Mouse (Mus musculus) 3T3-L1 (cell line): ENCODE measurements around the gene Gm3460.
"Not testable (repeated sequence)": the region's sequence is repeated elsewhere in the genome, so short reads cannot be mapped to it uniquely, and the experiment has no call there.

Source experiments
- DNase-seq: peaks from one replicate; pipeline ENCODE4 v3.0.0-alpha.2; 2015; ENCODE audit warnings: low read depth, low spot score

Gene Gm3460

DNA sequence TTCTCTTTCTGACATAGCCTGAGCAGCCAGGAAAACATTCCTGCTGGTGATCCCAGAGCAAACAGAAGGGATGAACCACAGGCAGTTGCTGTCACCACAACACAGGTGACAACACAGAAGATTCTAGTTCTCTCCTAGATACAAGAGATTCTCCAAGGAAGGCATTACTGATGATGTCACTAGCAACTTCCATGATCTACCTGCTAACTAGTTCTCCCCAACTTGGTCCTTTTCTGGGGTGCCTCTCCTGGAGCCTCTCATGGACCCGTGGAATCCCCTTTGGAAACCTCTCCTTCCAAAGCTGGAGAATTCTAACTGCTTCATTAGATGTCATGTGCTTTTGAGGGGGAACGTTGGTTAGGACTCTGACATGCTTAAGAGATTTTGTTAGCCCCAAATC is at the start of gene Gm3460:
Gene Gm3460 (minus strand): TSS at position 101 of the 400 bp plus-strand sequence.
- DNase-seq: not testable (repeated sequence)

DNA sequence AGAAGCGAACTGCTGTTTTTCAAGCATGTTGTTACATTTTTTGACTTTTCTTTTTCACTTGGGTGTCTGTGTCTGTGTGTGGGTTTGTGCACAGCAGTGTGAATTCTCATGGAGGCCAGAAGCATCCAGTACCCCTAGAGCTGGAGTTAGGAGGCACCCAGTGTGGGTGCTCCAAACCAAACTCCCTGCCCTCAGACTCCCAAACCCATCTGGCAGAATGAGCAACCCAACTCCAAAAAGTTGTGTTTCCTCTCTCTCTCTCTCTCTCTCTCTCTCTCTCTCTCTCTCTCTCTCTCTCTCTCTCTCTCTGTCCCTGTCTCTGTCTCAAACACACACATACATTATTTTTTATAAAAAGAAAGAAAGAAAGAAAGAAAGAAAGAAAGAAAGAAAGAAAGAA is 15.8 kb downstream of the Gm3460 start:
- not testable (repeated sequence) for DNase-seq

GRCm38 (mm10) chr14:6605004-6605403 is 17.2 kb downstream of the Gm3460 start:
- DNase-seq: not testable (repeated sequence)

DNA sequence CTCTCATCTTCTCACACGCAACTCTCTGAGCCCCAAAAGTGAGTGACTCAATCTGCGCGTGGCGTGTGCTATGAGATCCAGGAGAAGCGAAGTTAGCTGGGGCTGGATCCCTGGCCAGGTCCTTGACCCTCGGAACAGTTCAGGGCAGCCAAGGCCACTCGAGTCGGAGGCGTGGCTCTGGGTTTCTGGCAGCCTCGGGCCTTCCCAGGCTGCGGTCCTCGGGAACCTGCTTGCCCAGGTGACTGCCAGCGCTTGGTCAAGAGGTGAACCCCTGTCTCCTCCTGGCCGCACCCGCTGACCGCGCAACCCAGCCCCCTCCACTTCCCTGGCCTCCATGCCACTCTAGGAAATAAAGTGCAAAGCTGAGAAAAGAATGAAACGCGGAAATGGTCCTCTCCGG is 17.7 kb downstream of the Gm3460 start:
- DNase-seq: not testable (repeated sequence)

GRCm38 (mm10) chr14:6590513-6590912 is 31.7 kb downstream of the Gm3460 start, which contains the start of gene Gm3629:
TSS of gene Gm3629 (minus strand) at chr14:6590613.
- not testable (repeated sequence) for DNase-seq
